Mouse (Mus musculus): ENCODE results near the gene Tpgs1.

DNA sequence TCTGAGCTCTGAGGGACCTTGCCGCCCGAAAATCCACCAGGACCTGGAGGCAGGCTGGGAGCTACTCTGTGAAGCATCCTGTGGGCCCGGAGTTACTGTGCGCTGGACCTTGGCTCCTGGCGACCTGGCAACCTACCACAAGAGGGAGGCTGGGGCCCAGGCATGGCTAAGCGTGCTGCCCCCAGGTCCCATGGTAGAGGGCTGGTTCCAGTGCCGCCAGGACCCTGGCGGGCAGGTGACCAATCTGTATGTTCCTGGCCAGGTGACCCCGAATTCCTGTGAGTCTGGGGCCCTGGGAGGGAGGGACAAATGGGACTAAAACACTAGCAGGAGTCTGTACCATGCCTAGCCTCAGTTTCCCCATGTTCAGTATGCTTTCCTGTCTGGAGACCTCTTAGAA is 2.7 kb upstream of the Tpgs1 start:
- TF ChIP-seq POLR2A (IDR thresholded peaks at IDR 0.05; ENCODE audit: low read depth, low read length) (no peak), CTCF (IDR thresholded peaks at IDR 0.05; ENCODE audit: borderline replicate concordance, insufficient read depth, low read length) (no peak)

Data from embryonic fibroblast, embryonic 13.5 days (primary cell).